Mouse (Mus musculus) megakaryocyte, embryonic 14.5 days (primary cell): ENCODE results near the gene C2cd2.

ENCODE experiments used
- FLI1 ChIP-seq: IDR thresholded peaks from 2 replicates; pipeline ENCODE4 v1.6.1; 2012; ENCODE audit warnings: low read length, inconsistent platforms, mixed read lengths
- GATA1 ChIP-seq: IDR thresholded peaks from 3 replicates; pipeline ENCODE4 v1.6.1; 2012; ENCODE audit warnings: mixed read lengths, low read length, inconsistent platforms, borderline replicate concordance

DNA sequence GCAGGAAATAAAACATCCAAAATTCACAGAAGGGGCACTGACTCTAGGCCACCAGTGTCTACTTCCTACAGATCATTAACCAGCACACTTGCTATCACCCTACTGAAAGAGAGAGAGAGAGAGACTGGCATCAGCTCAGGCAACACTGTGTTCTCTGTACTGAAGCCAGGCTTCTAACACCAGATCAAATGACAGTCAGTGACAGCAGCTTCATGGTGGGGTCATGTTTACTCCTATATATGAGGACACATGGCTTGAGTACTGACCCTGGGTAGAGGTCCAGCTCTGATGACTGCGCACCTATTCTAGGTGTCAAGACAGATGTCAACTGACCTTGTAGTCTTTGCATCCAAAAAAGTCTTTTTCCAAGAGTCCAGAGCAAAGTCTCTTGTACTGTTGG is 41.8 kb downstream of the C2cd2 start:
- TF ChIP-seq GATA1: no peak
- no peak for TF ChIP-seq FLI1
